Mouse (Mus musculus): ENCODE results near the gene Tle3. TPM values are rescaled to one million over a fixed set of nuclear protein-coding genes. Genes with fewer than 3 reads are reported as not detected.

Gene Tle3
- polyA plus RNA-seq, 1 experiment from 2014 or later = 3.0 TPM

DNA sequence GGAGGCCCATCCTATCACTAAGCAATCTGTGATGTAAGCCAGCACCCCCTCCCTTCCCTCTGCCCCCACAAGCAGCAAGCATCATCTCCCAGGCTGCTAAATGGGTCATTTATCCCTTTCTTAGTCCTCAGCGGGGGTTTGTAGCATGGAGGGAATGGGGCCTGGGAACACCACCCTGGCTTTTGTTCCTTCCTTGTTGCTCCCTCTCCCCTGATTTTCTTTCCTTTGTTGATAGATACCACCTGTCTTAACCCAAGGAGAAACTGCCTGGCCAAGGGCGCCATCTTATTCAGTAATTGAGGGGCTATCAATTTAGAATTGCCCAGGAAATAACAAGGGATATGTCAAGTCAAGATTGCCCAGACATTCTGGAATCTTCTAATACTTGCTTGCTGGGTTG, 14.1 kb downstream of the Tle3 start:
- 78% methylated on average over 2 of the region's 2 CpGs for whole genome bisulfite sequencing (ENCODE audit: insufficient replicate concordance)
- H3K4me2 ChIP-seq = no peak overlapping the region
- no peaks in the 10 kb centered on the region for H3K36me3 ChIP-seq (replicated peaks)
- peaks cover 8% of the 10 kb centered on the region for H3K27me3 ChIP-seq
- H3K4me1 ChIP-seq (replicated peaks) = peaks cover 79% of the 10 kb centered on the region
- no peak overlapping the region for H3K9ac ChIP-seq
- no peak overlapping the region for H3K27ac ChIP-seq (replicated peaks)
- no peaks in the 10 kb centered on the region for H3K9me3 ChIP-seq (replicated peaks)
- ATAC-seq (ENCODE audit: insufficient read depth) = no peak
- H3K4me3 ChIP-seq (replicated peaks) = no peak overlapping the region

DNA sequence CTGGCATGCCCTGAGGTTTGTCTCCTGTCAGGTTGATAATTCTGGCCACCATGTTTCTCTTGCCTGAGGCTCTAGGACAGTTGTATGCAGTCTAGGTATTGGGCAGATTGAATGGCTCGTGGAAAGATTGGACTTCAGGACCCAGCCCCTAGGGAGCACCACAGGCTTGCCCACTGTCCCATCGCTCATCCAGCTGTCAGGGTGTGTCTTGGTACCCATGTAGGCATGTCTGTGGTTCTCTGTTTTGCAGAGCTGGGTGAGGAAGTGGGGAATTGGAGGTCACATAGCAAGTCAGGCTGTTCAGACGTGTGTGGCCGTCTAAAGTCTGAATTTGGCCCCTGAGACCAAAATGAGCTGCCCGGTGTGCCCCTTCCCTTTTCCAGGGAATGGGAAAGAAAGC, 15.6 kb downstream of the Tle3 start:
- H3K27me3 ChIP-seq = no peaks in the 10 kb centered on the region; the same call in 1 of the 2 replicates
- no peak overlapping the region for H3K4me3 ChIP-seq (replicated peaks)
- H3K9ac ChIP-seq = no peak overlapping the region
- ATAC-seq (ENCODE audit: insufficient read depth) = no peak
- no peaks in the 10 kb centered on the region for H3K36me3 ChIP-seq (replicated peaks)
- H3K4me2 ChIP-seq = no peak overlapping the region
- 52% methylated on average over 5 of the region's 5 CpGs for WGBS (ENCODE audit: insufficient replicate concordance)
- H3K4me1 ChIP-seq (replicated peaks) = peaks cover 80% of the 10 kb centered on the region
- no peak overlapping the region for H3K27ac ChIP-seq (replicated peaks)
- H3K9me3 ChIP-seq (replicated peaks) = no peaks in the 10 kb centered on the region

DNA sequence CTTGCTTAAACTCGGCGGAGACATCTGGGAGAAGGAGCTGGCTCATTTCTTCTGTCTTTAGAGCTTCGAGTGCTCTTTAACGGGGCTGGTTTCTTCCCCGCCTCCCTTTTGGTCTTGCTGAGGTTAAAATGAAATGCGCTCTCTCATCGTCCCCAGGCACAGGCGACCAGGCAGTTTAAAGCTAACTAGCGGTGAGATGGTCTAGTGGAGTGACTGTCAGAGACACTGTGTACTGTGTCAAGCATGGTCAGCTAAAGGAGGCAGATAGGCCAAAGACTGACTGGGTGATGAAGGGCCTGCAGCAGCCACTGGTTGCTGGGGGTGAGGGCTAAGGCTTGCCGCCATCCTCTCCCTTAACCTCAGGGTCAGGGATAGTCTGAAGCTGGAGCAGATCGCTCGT, 16.0 kb downstream of the Tle3 start:
- Histone ChIP-seq H3K4me1 (replicated peaks) (peaks cover 77% of the 10 kb centered on the region), H3K27ac (replicated peaks) (no peak overlapping the region), H3K4me2 (no peak overlapping the region)

DNA sequence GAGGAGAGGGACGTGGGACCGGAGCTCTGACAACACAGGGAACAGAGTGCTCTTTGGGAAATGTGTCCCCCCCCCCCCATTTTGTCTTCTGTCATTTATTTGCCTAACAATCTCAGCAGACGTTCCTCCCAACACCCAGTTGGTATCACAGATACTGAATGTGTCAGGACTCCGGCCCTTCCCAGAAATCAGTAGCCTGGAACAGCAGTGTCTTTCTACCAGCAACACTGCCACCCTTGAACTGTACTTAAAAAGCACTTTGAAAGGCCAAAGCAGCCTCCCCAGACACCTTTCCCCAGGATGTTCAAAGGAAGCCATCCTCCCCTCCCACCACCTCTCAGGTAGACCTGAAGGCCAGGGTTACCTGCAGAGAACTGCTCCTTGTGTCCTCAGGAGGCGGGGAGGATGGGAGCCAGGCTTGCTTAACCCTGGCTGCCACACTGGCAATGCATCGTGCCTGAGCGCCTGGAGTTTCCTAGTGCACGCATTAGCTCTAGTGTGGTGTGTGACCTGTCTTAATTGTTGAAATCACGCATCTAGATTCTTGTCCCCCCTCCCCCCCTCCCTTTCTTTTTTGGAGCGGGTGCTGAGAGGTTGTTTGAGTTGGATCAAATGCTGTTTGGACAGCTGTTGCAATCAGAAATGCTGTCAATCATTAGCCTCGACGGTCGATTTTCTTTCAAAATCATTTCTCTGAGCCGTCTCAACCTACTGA, 16.7 kb downstream of the Tle3 start:
- Histone ChIP-seq H3K27ac (replicated peaks) (peak overlapping the region; percentile 19; the same call in 1 of the 2 replicates), H3K36me3 (replicated peaks) (peaks cover 8% of the 10 kb centered on the region), H3K9me3 (replicated peaks) (no peaks in the 10 kb centered on the region), H3K4me2 (peak overlapping the region; percentile 36), H3K9ac (no peak overlapping the region), H3K4me1 (replicated peaks) (peaks cover 73% of the 10 kb centered on the region), H3K27me3 (no peaks in the 10 kb centered on the region; the same call in 1 of the 2 replicates), H3K4me3 (replicated peaks) (no peak overlapping the region)
- 0 out of 2 replicates have a peak, but pooled peaks have one; percentile 13 for ATAC-seq (ENCODE audit: insufficient read depth)
- WGBS (ENCODE audit: insufficient replicate concordance) = 46% methylated on average over 14 of the region's 14 CpGs

More for the DNA sequence above, 16.0 kb downstream of the Tle3 start:
- H3K27me3 ChIP-seq = no peaks in the 10 kb centered on the region; the same call in 1 of the 2 replicates
- 68% methylated on average over 12 of the region's 12 CpGs for WGBS (ENCODE audit: insufficient replicate concordance)
- H3K9me3 ChIP-seq (replicated peaks) = no peaks in the 10 kb centered on the region
- H3K36me3 ChIP-seq (replicated peaks) = peaks cover 1% of the 10 kb centered on the region; the same call in 1 of the 2 replicates
- ATAC-seq (ENCODE audit: insufficient read depth) = no peak
- H3K4me3 ChIP-seq (replicated peaks) = no peak overlapping the region
- H3K9ac ChIP-seq = no peak overlapping the region

DNA sequence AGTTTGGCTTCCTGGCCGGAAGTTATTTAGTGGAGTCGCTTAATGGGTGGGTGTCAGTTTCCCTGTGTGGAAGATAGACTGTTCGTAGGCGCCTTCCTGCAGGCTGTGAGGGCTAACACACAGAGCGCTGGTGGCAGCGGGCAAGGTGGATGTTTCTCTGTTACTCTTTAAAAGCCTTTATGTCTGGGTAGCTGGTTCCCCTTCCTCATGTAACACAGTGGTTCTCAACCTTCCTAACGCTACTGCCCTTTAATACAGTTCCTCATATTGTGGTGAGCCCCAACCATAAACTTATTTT, 17.2 kb downstream of the Tle3 start:
- peak overlapping the region; percentile 36; the same call in 1 of the 2 replicates for H3K4me2 ChIP-seq
- 35% methylated on average over 7 of the region's 7 CpGs for WGBS (ENCODE audit: insufficient replicate concordance)

DNA sequence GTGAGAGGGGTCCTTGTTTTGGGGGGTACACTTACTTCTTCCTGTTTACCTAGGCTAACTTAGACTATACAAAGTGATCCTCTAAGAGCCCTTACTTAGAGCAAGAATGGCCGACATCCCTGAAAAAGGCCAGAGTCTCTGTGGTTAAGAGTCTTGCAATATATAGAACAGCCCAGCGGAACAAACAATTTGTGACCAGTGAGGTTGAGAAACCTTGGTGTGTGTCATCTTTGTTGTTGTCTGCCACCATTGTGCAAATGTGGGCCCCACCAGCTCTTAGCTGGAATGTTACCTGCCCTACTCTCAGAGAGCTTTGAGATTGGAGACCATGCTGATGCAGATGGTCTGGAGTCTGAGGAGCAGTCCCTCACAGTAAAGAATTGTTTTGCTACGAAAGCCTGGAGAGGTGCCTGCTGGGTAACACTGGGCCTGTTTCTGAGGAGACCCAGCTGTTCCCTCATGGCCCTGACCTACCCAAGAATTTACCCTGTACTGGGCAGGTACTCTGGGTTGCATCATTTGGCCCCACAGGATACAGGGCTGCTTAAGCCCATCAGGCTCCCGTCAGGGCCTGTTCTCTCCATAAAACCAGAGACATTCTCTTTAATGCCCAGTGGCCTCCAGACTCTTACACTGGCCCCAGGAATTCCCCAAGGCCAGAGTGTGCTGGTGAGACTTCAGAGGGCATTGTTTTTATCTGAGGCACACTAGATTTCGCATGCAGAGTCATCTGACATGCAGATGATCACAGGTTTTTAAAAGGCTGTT, 19.6 kb downstream of the Tle3 start:
- peaks cover 20% of the 10 kb centered on the region for H3K36me3 ChIP-seq (replicated peaks)
- no peak overlapping the region for H3K4me3 ChIP-seq (replicated peaks)
- no peak overlapping the region for H3K4me2 ChIP-seq
- WGBS (ENCODE audit: insufficient replicate concordance) = 70% methylated on average over 5 of the region's 5 CpGs
- peaks cover 62% of the 10 kb centered on the region for H3K4me1 ChIP-seq (replicated peaks)
- H3K27me3 ChIP-seq = no peaks in the 10 kb centered on the region
- H3K9ac ChIP-seq = no peak overlapping the region
- no peak for ATAC-seq (ENCODE audit: insufficient read depth)
- no peak overlapping the region for H3K27ac ChIP-seq (replicated peaks)
- no peaks in the 10 kb centered on the region for H3K9me3 ChIP-seq (replicated peaks)

More for the DNA sequence above, 17.2 kb downstream of the Tle3 start:
- ATAC-seq (ENCODE audit: insufficient read depth) = no peak
- Histone ChIP-seq H3K9me3 (replicated peaks) (no peaks in the 10 kb centered on the region), H3K36me3 (replicated peaks) (peaks cover 13% of the 10 kb centered on the region), H3K27me3 (no peaks in the 10 kb centered on the region; the same call in 1 of the 2 replicates), H3K4me1 (replicated peaks) (peaks cover 68% of the 10 kb centered on the region), H3K9ac (no peak overlapping the region), H3K4me3 (replicated peaks) (no peak overlapping the region), H3K27ac (replicated peaks) (peak overlapping the region; percentile 19; the same call in 1 of the 2 replicates)

DNA sequence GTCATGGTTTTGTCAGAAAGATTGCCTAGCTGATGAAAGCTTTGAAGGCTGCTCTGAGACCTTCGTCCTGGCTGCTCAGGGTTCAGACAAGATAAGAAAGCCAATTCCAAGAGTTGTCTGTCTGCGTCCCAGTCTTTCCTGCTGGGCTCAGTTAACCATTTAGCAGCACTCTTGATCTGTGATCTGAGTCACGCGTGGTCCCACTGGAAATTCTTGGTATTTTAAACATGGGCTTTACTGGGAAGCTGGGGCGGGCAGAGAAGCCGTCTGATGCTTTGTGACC, 20.1 kb downstream of the Tle3 start:
- no peak for ATAC-seq (ENCODE audit: insufficient read depth)
- WGBS (ENCODE audit: insufficient replicate concordance) = 62% methylated on average over 6 of the region's 6 CpGs
- no peaks in the 10 kb centered on the region for H3K27me3 ChIP-seq
- no peak overlapping the region for H3K4me2 ChIP-seq
- H3K9ac ChIP-seq = no peak overlapping the region
- H3K36me3 ChIP-seq (replicated peaks) = peaks cover 20% of the 10 kb centered on the region
- no peaks in the 10 kb centered on the region for H3K9me3 ChIP-seq (replicated peaks)
- peaks cover 57% of the 10 kb centered on the region for H3K4me1 ChIP-seq (replicated peaks)
- no peak overlapping the region for H3K4me3 ChIP-seq (replicated peaks)
- H3K27ac ChIP-seq (replicated peaks) = no peak overlapping the region

DNA sequence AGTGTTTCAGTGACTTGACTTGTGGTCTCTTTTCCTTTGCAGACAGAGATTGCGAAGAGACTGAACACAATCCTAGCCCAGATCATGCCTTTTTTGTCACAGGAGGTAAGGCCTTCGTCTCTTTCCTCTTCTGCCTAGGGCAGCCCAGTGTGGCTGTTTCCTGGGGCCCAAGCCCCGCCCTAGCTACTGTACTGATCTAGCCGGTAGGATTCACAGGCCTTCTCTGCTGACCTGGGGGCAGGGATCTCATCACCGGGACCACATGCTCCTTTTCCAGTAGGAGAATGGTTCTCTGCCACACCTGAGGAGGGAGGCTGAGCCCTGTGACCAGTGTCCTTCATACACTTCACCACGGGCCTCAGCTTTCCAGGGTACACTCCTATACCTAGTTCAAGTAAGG, 21.0 kb downstream of the Tle3 start:
- 45% methylated on average over 6 of the region's 6 CpGs for WGBS (ENCODE audit: insufficient replicate concordance)
- peaks cover 48% of the 10 kb centered on the region for H3K4me1 ChIP-seq (replicated peaks)
- H3K36me3 ChIP-seq (replicated peaks) = peaks cover 21% of the 10 kb centered on the region

DNA sequence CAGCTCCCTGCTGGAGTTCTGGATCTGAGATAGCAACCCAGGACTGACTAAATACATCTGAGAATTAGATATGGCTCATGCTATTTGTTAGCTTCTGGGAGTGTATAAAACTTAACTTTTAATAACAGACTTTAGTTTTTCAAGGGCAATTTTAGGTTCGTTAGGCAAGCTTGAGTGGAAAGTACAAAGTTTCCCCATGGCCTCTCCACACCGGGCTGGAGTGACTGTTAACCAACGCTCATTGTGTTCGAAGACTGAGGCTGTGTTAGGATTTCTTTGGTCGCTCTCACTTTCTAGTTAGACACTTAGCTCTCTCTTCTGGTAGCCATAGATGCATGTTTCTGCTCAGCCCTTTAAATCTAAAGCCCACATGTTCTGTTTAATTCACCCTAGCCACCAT, 21.7 kb downstream of the Tle3 start:
- WGBS (ENCODE audit: insufficient replicate concordance) = 82% methylated on average over 5 of the region's 5 CpGs
- peaks cover 28% of the 10 kb centered on the region for H3K36me3 ChIP-seq (replicated peaks)
- peaks cover 41% of the 10 kb centered on the region for H3K4me1 ChIP-seq (replicated peaks)
- ATAC-seq (ENCODE audit: insufficient read depth) = no peak
- H3K27ac ChIP-seq (replicated peaks) = no peak overlapping the region
- H3K9ac ChIP-seq = no peak overlapping the region
- H3K9me3 ChIP-seq (replicated peaks) = no peaks in the 10 kb centered on the region
- H3K27me3 ChIP-seq = no peaks in the 10 kb centered on the region
- no peak overlapping the region for H3K4me3 ChIP-seq (replicated peaks)
- no peak overlapping the region for H3K4me2 ChIP-seq

More for the DNA sequence above, 21.0 kb downstream of the Tle3 start:
- H3K9ac ChIP-seq = no peak overlapping the region
- ATAC-seq (ENCODE audit: insufficient read depth) = no peak
- no peak overlapping the region for H3K27ac ChIP-seq (replicated peaks)
- no peak overlapping the region for H3K4me3 ChIP-seq (replicated peaks)
- no peak overlapping the region for H3K4me2 ChIP-seq
- no peaks in the 10 kb centered on the region for H3K9me3 ChIP-seq (replicated peaks)
- H3K27me3 ChIP-seq = no peaks in the 10 kb centered on the region

DNA sequence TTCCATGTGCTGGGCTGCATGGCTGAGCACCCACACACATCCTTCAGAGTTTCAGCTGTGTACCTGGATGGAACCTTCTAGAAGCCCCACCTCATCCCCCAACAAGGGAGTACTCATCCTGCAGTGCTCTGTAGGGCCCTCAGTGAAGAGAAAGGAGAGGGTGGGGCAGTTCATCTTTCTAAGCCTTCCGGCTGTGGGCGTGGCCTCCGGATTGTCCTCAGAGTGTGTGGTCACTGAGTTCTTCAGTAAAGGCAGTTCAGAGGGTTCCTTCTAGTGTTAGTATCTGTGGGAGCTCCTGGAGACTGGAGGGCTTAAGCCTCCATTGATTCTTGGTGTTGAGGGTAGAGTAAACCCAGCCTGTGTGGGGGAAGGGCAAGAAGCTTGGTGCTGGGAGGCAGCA, 22.9 kb downstream of the Tle3 start:
- Histone ChIP-seq H3K27ac (replicated peaks) (no peak overlapping the region), H3K4me1 (replicated peaks) (peaks cover 30% of the 10 kb centered on the region), H3K36me3 (replicated peaks) (peaks cover 31% of the 10 kb centered on the region), H3K4me3 (replicated peaks) (no peak overlapping the region), H3K27me3 (no peaks in the 10 kb centered on the region), H3K4me2 (no peak overlapping the region), H3K9me3 (replicated peaks) (no peaks in the 10 kb centered on the region), H3K9ac (no peak overlapping the region)
- 51% methylated on average over 3 of the region's 3 CpGs for WGBS (ENCODE audit: insufficient replicate concordance)
- no peak for ATAC-seq (ENCODE audit: insufficient read depth)

DNA sequence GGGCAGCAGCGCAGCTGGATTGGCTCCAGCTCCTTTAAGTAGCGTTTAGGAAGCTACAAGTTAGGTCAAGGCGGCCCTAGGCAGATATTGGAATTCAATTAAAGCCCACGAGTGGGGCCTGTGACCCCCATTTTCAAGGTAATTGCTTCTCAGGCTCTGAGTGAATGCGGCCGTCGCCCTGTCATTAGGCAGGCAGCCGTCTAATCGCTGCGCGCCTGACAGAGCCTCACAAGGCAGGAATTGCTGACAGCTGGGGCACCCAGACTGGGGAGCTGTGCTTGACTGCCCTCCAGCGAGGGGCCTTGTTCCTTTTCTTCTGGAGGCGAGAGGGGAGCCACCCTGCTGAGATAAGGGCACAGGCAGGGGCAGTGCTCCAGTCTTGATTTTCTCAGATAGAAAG, 24.3 kb downstream of the Tle3 start:
- H3K9me3 ChIP-seq (replicated peaks) = no peaks in the 10 kb centered on the region
- H3K4me3 ChIP-seq (replicated peaks) = no peak overlapping the region
- no peak overlapping the region for H3K4me2 ChIP-seq
- WGBS (ENCODE audit: insufficient replicate concordance) = 60% methylated on average over 13 of the region's 13 CpGs
- peaks cover 17% of the 10 kb centered on the region for H3K4me1 ChIP-seq (replicated peaks)
- no peaks in the 10 kb centered on the region for H3K27me3 ChIP-seq
- H3K9ac ChIP-seq = no peak overlapping the region
- H3K27ac ChIP-seq (replicated peaks) = no peak overlapping the region
- H3K36me3 ChIP-seq (replicated peaks) = peaks cover 38% of the 10 kb centered on the region
- no peak for ATAC-seq (ENCODE audit: insufficient read depth)

All from liver, embryonic 15.5 days (tissue).